Mouse (Mus musculus): ENCODE results near the gene Gm20532. TPM values are rescaled to one million over a fixed set of nuclear protein-coding genes. Genes with fewer than 3 reads are reported as not detected.
A peak's percentile ranks its signal among the peaks of the same experiment; 100 is the strongest.

The Gm20532 gene
- polyA plus RNA-seq, 1 experiment from 2014 or later = not detected

- no peaks in the 10 kb centered on the region for H3K4me1 ChIP-seq (replicated peaks)
- H3K27me3 ChIP-seq (replicated peaks) = no peaks in the 10 kb centered on the region
- no peak overlapping the region for H3K4me2 ChIP-seq (replicated peaks)
- no peak for ATAC-seq
- H3K36me3 ChIP-seq = no peaks in the 10 kb centered on the region
- no peak overlapping the region for H3K27ac ChIP-seq
- no peak overlapping the region for H3K4me3 ChIP-seq (replicated peaks)
- H3K9me3 ChIP-seq = no peaks in the 10 kb centered on the region
- no peak overlapping the region for H3K9ac ChIP-seq
These were observed 82.3 kb downstream of the Gm20532 start for GRCm38 (mm10) chr2:26668746-26669145.

- no peaks in the 10 kb centered on the region for H3K4me1 ChIP-seq (replicated peaks)
- no peak for ATAC-seq
- no peak within 1 kb of the TSS for H3K4me2 ChIP-seq (replicated peaks)
- WGBS = 94% methylated on average over 3 of the region's 3 CpGs
- H3K27ac ChIP-seq = no peak within 1 kb of the TSS
- no peaks in the 10 kb centered on the region for H3K36me3 ChIP-seq
- H3K9me3 ChIP-seq = no peaks in the 10 kb centered on the region
- H3K27me3 ChIP-seq (replicated peaks) = no peaks in the 10 kb centered on the region
- H3K9ac ChIP-seq = no peak within 1 kb of the TSS
- H3K4me3 ChIP-seq (replicated peaks) = no peak within 1 kb of the TSS
These were observed 84.7 kb downstream of the Gm20532 start, which contains the start of gene Lcn4 for GRCm38 (mm10) chr2:26671182-26671581. Gene Lcn4 (minus strand): TSS chr2:26671282.

MicroRNAs encoded within 50 kb of the gene (microRNA counts, 519-probe panel; counts per million panel counts)
- 4,115 counts per million, percentile 95 among the panel's probes with 10 or more counts for microRNA mmu-miR-126-3p
- microRNA mmu-miR-126-5p = 3,247 counts per million, percentile 81 among the panel's probes with 10 or more counts

Other genes starting within 250 kb of the Gm20532 start
- 23.6 and 24.7 TPM in 2 replicates for gene Dnlz, start 234.5 kb upstream of the Gm20532 start, polyA plus RNA-seq (2015; fragmentation: Nextera tagmentation; extraction: Ambion mirVana)
- gene Card9, start 225.7 kb upstream of the Gm20532 start, polyA plus RNA-seq (2015; fragmentation: Nextera tagmentation; extraction: Ambion mirVana) = 0.79 and 0.91 TPM in 2 replicates
- 19.7 and 25.2 TPM in 2 replicates for gene Snapc4, start 206.0 kb upstream of the Gm20532 start, polyA plus RNA-seq (2015; fragmentation: Nextera tagmentation; extraction: Ambion mirVana)
- gene Entr1, start 197.3 kb upstream of the Gm20532 start, polyA plus RNA-seq (2015; fragmentation: Nextera tagmentation; extraction: Ambion mirVana) = 88.2 and 90.6 TPM in 2 replicates
- gene Pmpca, start 197.3 kb upstream of the Gm20532 start, polyA plus RNA-seq (2015; fragmentation: Nextera tagmentation; extraction: Ambion mirVana) = 101 and 105 TPM in 2 replicates
- gene Inpp5e, start 177.4 kb upstream of the Gm20532 start, polyA plus RNA-seq (2015; fragmentation: Nextera tagmentation; extraction: Ambion mirVana) = 14.6 and 17.1 TPM in 2 replicates
- 20.2 and 24.7 TPM in 2 replicates for gene Sec16a, start 141.4 kb upstream of the Gm20532 start, polyA plus RNA-seq (2015; fragmentation: Nextera tagmentation; extraction: Ambion mirVana)
- gene Notch1, start 70.0 kb upstream of the Gm20532 start, polyA plus RNA-seq (2015; fragmentation: Nextera tagmentation; extraction: Ambion mirVana) = 11.3 and 12.2 TPM in 2 replicates
- gene Egfl7, start 6.6 kb upstream of the Gm20532 start, polyA plus RNA-seq (2015; fragmentation: Nextera tagmentation; extraction: Ambion mirVana) = 113 and 124 TPM in 2 replicates
- 79.9 and 90.3 TPM in 2 replicates for gene Agpat2, start 17.8 kb downstream of the Gm20532 start, polyA plus RNA-seq (2015; fragmentation: Nextera tagmentation; extraction: Ambion mirVana)
- 31.1 and 32.6 TPM in 2 replicates for gene Fam69b, start 41.8 kb downstream of the Gm20532 start, polyA plus RNA-seq (2015; fragmentation: Nextera tagmentation; extraction: Ambion mirVana)
- not detected in 2 replicates for gene Lcn4, start 84.6 kb downstream of the Gm20532 start, polyA plus RNA-seq (2015; fragmentation: Nextera tagmentation; extraction: Ambion mirVana)

Measured in intestine, embryonic 15.5 days (tissue).